Mouse (Mus musculus) c-Kit-positive CD71-negative TER-119-negative erythroid progenitor cells, embryonic 14.5 days (primary cell): Measurements from ENCODE around the gene Cnih2.
"Not testable (repeated sequence)": the region's sequence is repeated elsewhere in the genome, so short reads cannot be mapped to it uniquely, and the experiment has no call there.

Experiments used
- DNase-seq: peaks from one replicate; pipeline ENCODE4 v3.0.0-alpha.2; 2013; ENCODE audit warnings: low read depth

Gene Cnih2

DNA sequence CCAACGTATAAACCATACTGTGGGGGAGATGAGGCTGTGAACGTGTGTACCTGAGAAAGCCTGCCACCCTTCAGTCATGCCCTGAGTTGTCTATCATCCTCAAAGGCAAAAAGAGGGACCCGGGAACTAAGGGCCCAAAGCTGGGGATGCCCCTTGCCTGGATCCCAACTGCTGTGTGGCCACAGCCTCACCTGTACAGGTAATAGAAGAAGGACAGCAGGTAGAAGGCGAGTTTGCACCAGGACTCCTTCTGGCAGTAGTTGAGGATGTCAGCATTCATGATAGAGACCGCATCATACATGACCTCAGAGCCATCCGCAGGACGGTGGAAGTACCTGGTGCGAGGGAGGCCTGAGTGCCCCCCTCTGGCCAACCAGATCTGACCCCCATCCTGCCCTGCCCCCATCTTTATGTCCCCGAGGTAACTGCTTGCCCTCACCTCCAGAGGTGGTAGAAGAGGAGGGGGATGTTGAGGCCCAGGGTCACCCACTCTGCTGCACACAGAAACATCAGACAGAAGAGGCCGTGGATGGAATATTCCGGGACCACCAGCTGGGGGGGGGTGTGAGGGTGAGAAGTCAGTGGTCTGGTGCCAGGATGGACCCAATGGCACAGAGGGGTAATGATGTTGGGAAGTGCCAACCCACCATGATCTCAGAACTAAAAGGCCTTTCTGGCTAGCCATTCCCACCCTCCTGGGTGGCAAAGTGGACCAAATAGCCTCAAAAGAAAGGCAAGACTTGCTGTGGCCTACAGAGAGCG, 4.7 kb downstream of the Cnih2 start:
- no peak for DNase-seq

DNA sequence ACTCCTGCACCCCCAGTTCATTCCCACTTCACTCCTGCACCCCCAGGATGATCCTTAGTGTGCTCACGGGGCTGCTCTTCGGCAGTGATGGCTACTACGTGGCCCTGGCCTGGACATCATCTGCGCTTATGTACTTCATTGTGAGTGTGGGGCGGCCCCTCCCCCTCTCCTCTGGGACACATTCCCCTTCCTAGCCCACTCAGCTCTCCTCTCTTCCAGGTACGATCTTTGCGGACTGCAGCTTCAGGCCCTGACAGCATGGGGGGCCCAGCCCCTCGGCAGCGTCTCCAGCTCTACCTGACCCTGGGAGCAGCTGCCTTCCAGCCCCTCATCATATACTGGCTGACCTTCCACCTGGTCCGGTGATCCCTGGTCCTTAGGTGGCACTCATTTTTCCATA, 6.2 kb downstream of the Cnih2 start:
- no peak for DNase-seq

- no peak for DNase-seq
Observed at GRCm38 (mm10) chr19:5089324-5089723, 9.0 kb downstream of the Cnih2 start.

GRCm38 (mm10) chr19:5087884-5088728, 10.2 kb downstream of the Cnih2 start, which contains the start of gene Yif1a:
TSS of gene Yif1a (plus strand) at chr19:5088538.
- DNase-seq: peak; percentile 98

- DNase-seq: not testable (repeated sequence)
Observed at GRCm38 (mm10) chr19:5086533-5086932, 11.8 kb downstream of the Cnih2 start.

GRCm38 (mm10) chr19:5085145-5085863, 13.0 kb downstream of the Cnih2 start, which contains the start of gene Tmem151a:
TSS of gene Tmem151a (minus strand) at chr19:5085531.
- DNase-seq: no peak

GRCm38 (mm10) chr19:5084834-5085144, 13.5 kb downstream of the Cnih2 start:
- no peak for DNase-seq

- DNase-seq: no peak
Observed at GRCm38 (mm10) chr19:5083961-5084833, 14.1 kb downstream of the Cnih2 start.

DNA sequence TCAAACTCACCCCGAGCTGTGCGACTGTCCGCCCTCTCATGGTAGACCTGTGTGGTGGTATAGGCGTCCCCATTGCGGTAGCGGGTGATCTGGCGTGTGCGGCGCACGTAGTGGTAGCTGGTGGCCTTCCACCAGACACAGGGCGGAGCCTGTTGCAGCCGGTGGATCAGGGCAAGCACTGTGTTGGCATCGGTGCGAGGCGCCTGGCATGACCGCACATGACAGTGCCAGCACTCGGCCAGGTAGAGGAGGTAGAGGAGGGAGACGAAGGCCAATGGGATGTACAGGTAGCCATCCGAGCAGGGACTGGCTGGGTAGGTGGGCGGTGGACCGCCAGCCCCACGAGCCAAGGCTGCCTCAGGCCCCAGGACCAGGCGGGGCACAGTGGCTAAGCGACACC, 15.7 kb downstream of the Cnih2 start:
- no peak for DNase-seq

- DNase-seq: no peak
Observed at GRCm38 (mm10) chr19:5082005-5082404, 16.3 kb downstream of the Cnih2 start.

DNA sequence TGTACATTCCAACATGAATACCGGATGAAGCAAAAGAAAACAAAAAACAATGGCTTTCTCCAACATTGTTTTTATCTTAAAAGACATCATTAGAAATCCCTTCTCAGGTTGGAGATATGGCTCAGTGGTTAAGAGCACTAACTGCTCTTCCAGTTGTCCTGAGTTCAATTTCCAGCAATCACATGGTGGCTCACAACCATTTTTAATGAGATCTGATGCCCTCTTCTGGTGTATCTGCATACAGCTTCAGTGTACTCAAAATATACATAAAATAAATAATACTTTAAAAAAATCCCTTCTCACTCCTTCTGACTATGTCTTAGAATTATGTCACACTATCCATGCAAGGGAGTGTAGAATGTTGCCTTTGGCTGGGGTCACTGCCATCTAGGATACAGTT, 19.0 kb downstream of the Cnih2 start:
- DNase-seq: no peak

GRCm38 (mm10) chr19:5073518-5073917, 24.8 kb downstream of the Cnih2 start:
- no peak for DNase-seq

DNA sequence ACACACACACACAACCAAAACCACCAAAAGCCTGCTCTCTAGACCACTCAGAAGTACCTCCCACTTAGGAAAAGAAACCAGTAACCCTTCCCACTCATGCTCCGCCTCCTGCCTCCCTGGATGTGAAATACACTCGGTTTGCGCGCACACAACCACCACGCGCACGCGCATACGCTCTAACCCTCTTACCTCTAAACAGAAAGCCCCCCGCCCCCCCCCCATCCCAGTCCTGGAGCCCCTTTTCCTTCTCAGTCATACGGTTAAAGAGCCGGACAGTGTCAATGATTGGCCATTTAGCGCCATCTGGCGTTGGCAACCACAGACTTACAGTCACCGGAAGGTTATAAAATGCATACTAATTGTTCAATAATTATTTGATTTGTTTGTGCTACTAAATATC, 25.3 kb downstream of the Cnih2 start:
- peak; percentile 60 for DNase-seq

GRCm38 (mm10) chr19:5072389-5073019, 25.8 kb downstream of the Cnih2 start:
- no peak for DNase-seq

GRCm38 (mm10) chr19:5071545-5072369, 26.6 kb downstream of the Cnih2 start:
- peak; percentile 85 for DNase-seq

GRCm38 (mm10) chr19:5071077-5071476, 27.2 kb downstream of the Cnih2 start:
- DNase-seq: no peak

- DNase-seq: no peak
Observed at GRCm38 (mm10) chr19:5069978-5070377, 28.3 kb downstream of the Cnih2 start.

GRCm38 (mm10) chr19:5069486-5069885, 28.8 kb downstream of the Cnih2 start:
- DNase-seq: no peak

GRCm38 (mm10) chr19:5068570-5069234, 29.6 kb downstream of the Cnih2 start:
- no peak for DNase-seq
